Mouse (Mus musculus) intestine, embryonic 15.5 days (tissue): Measurements from ENCODE around the gene Krt14. TPM values are rescaled to one million over a fixed set of nuclear protein-coding genes. Genes with fewer than 3 reads are reported as not detected.
"Not testable (repeated sequence)": the region's sequence is repeated elsewhere in the genome, so short reads cannot be mapped to it uniquely, and the experiment has no call there.

Experiments used
- ATAC-seq: fragments of 200-750 bp; cut with Nextera tagmentation; 2 replicates; pipeline ENCODE4 v1.8.0; 2017; ENCODE audit warnings: moderate TSS enrichment, moderate library complexity
- H3K27ac ChIP-seq: fragments of 300-500 bp; sonication (generic); 2 replicates; pipeline ENCODE4 v1.5.1; 2015; ENCODE audit warnings: mild to moderate bottlenecking, inconsistent platforms
- H3K27me3 ChIP-seq: fragments of 300-500 bp; sonication (generic); replicated peaks from 2 replicates; pipeline ENCODE4 v1.6.1; 2015; ENCODE audit warnings: inconsistent platforms
- H3K36me3 ChIP-seq: fragments of 300-500 bp; sonication (generic); 2 replicates; pipeline ENCODE4 v1.6.1; 2015; ENCODE audit warnings: inconsistent platforms
- H3K4me1 ChIP-seq: fragments of 300-500 bp; sonication (generic); replicated peaks from 2 replicates; pipeline ENCODE4 v1.6.1; 2015; ENCODE audit warnings: inconsistent platforms
- H3K4me2 ChIP-seq: fragments of 300-500 bp; sonication (generic); replicated peaks from 2 replicates; pipeline ENCODE4 v1.6.1; 2015; ENCODE audit warnings: mild to moderate bottlenecking, inconsistent platforms
- H3K4me3 ChIP-seq: fragments of 300-500 bp; sonication (generic); replicated peaks from 2 replicates; pipeline ENCODE4 v1.5.1; 2015; ENCODE audit warnings: inconsistent platforms
- H3K9ac ChIP-seq: fragments of 300-500 bp; sonication (generic); 2 replicates; pipeline ENCODE4 v1.6.1; 2015; ENCODE audit warnings: inconsistent platforms
- H3K9me3 ChIP-seq: fragments of 300-500 bp; sonication (generic); 2 replicates; pipeline ENCODE4 v1.6.1; 2016; ENCODE audit warnings: inconsistent platforms
- WGBS: fragments of 180-500 bp; shearing (Covaris S2); methylation state at CpG from one replicate; pipeline ENCODE4 v1.1.7; 2015; 5-methylcytosine and 5-hydroxymethylcytosine counted together
- polyA plus RNA-seq: library from polyadenylated mRNA; unstranded; fragments of >200 nt; fragmentation: Nextera tagmentation; extraction: Ambion mirVana; gene quantifications from 2 replicates; pipeline ENCODE4 v1.2.1, GENCODE M21; 2015

The Krt14 gene
- polyA plus RNA-seq: 8.6 and 9.6 TPM in 2 replicates

- no peak for ATAC-seq
- no peaks in the 10 kb centered on the region for H3K27me3 ChIP-seq
- no peak within 1 kb of the TSS for H3K4me3 ChIP-seq
- H3K4me2 ChIP-seq: no peak within 1 kb of the TSS
- no peaks in the 10 kb centered on the region for H3K4me1 ChIP-seq
- no peak within 1 kb of the TSS for H3K9ac ChIP-seq
- H3K27ac ChIP-seq: no peak within 1 kb of the TSS
- H3K36me3 ChIP-seq: no peaks in the 10 kb centered on the region
- no peaks in the 10 kb centered on the region for H3K9me3 ChIP-seq
- WGBS: 85% methylated on average over 8 of the region's 8 CpGs
These were observed at the start of gene Krt14 for GRCm38 (mm10) chr11:100207498-100207897. TSS of gene Krt14 (minus strand) at chr11:100207548.

GRCm38 (mm10) chr11:100255514-100255913 is 48.2 kb upstream of the Krt14 start:
- Histone ChIP-seq H3K27me3 (no peaks in the 10 kb centered on the region), H3K9ac (no peak overlapping the region), H3K36me3 (no peaks in the 10 kb centered on the region), H3K27ac (no peak overlapping the region), H3K4me2 (no peak overlapping the region), H3K4me3 (no peak overlapping the region), H3K9me3 (no peaks in the 10 kb centered on the region), H3K4me1 (no peaks in the 10 kb centered on the region)
- WGBS: 90% methylated on average over 6 of the region's 6 CpGs
- ATAC-seq: no peak

- no peaks in the 10 kb centered on the region for H3K27me3 ChIP-seq
- H3K9me3 ChIP-seq: no peaks in the 10 kb centered on the region
- H3K36me3 ChIP-seq: no peaks in the 10 kb centered on the region
- WGBS: 61% methylated on average over 5 of the region's 5 CpGs
- no peaks in the 10 kb centered on the region for H3K4me1 ChIP-seq
- H3K9ac ChIP-seq: no peak overlapping the region
- no peak overlapping the region for H3K4me2 ChIP-seq
- ATAC-seq: no peak
- no peak overlapping the region for H3K27ac ChIP-seq
- no peak overlapping the region for H3K4me3 ChIP-seq
These were observed 47.2 kb upstream of the Krt14 start for GRCm38 (mm10) chr11:100254360-100255090.

DNA sequence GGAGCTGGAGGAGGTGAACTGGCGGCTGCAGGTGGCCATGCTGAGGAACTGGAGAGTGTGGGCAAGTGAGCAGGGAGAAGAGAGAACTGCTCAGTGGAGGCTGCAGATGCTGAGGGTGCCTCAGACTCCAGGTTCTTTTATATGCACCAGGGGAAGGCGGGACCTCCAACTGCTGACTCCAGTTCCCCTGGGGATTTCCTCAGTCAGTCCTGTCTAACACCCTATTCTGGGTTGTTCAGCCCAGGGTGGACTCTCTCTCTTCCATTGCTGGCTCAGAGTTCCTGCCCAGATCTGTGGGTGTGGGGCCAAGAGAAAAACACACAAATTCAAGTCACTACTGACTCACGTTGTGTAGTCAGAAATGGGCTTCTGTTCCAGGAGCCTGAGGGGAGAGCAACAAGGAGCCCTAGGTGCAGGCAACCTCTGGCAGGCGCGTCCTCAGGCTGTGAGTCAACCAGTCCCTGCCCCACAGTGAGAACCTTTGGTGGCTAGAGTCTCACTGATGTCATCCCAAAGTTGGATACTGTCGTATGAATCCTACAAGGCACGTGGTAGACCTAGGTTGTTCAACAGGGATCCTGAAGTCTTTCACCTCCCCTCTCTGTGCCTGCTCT is 41.6 kb upstream of the Krt14 start, which contains the start of gene Krt16:
Gene Krt16 (minus strand): TSS at position 51 of the 614 bp plus-strand sequence.
- Histone ChIP-seq H3K9me3 (no peaks in the 10 kb centered on the region), H3K4me1 (no peaks in the 10 kb centered on the region), H3K27ac (no peak within 1 kb of the TSS), H3K36me3 (no peaks in the 10 kb centered on the region), H3K4me3 (no peak within 1 kb of the TSS), H3K4me2 (no peak within 1 kb of the TSS), H3K9ac (no peak within 1 kb of the TSS), H3K27me3 (no peaks in the 10 kb centered on the region)
- 84% methylated on average over 7 of the region's 7 CpGs for WGBS
- ATAC-seq: no peak

- not testable (repeated sequence) for H3K36me3 ChIP-seq, H3K27me3 ChIP-seq, H3K4me1 ChIP-seq, H3K4me2 ChIP-seq, ATAC-seq, H3K9ac ChIP-seq, H3K4me3 ChIP-seq, H3K27ac ChIP-seq, H3K9me3 ChIP-seq
- WGBS: 63% methylated on average over 7 of the region's 7 CpGs
These were observed 39.1 kb upstream of the Krt14 start for GRCm38 (mm10) chr11:100246471-100246870.

DNA sequence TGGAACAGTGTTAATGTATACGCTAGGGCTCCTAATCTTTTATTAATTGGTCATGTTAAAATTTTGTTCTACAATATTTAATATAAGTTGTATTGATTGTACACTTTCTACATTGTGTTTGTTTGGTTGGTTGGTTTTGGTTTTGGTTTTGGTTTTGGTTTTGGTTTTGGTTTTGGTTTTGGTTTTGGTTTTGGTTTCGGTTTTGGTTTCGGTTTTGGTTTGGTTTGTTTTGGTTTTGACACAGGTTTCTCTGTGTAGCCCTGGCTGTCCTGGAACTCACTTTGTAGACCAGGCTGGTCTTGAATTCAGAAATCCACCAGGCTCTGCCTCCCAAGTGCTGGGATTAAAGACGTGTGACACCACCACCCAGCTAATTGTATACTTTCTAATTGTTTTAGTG is 32.9 kb upstream of the Krt14 start:
- H3K4me3 ChIP-seq, H3K9me3 ChIP-seq, H3K27ac ChIP-seq, H3K9ac ChIP-seq, H3K4me1 ChIP-seq, H3K27me3 ChIP-seq, H3K36me3 ChIP-seq, H3K4me2 ChIP-seq, ATAC-seq: not testable (repeated sequence)
- 88% methylated on average over 4 of the region's 4 CpGs for WGBS

- Histone ChIP-seq H3K4me3 (no peak overlapping the region), H3K9ac (no peak overlapping the region), H3K36me3 (no peaks in the 10 kb centered on the region), H3K27me3 (no peaks in the 10 kb centered on the region), H3K4me1 (no peaks in the 10 kb centered on the region), H3K4me2 (no peak overlapping the region), H3K27ac (no peak overlapping the region), H3K9me3 (no peaks in the 10 kb centered on the region)
- WGBS: 59% methylated on average over 8 of the region's 8 CpGs
- ATAC-seq: no peak
These were observed 14.4 kb upstream of the Krt14 start for GRCm38 (mm10) chr11:100221741-100222140.

GRCm38 (mm10) chr11:100219304-100219703 is 12.0 kb upstream of the Krt14 start:
- 83% methylated on average over 4 of the region's 4 CpGs for WGBS
- no peaks in the 10 kb centered on the region for H3K36me3 ChIP-seq
- ATAC-seq: no peak
- no peaks in the 10 kb centered on the region for H3K27me3 ChIP-seq
- no peaks in the 10 kb centered on the region for H3K4me1 ChIP-seq
- no peak overlapping the region for H3K4me3 ChIP-seq
- no peak overlapping the region for H3K27ac ChIP-seq
- H3K9ac ChIP-seq: no peak overlapping the region
- H3K9me3 ChIP-seq: no peaks in the 10 kb centered on the region
- no peak overlapping the region for H3K4me2 ChIP-seq

DNA sequence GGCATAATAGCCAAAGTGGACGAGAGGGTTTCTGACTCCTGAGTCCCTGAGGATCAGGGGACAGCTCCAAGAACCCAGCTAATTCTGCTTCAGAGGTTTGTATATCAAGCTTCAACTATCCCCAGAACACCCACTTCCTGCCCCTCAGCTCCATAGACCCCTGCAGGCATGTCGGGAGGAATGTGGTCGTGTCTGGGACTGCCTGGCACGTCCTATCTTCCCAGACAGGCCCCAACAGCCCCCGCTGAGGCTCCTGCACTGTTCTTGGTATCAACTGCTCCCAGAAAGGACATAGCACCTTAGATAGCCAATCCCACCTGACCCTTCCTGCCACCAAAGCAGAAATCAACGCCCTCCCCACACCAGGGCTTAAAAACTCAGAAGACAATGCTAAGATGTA is 1.2 kb upstream of the Krt14 start:
- Histone ChIP-seq H3K4me1 (no peaks in the 10 kb centered on the region), H3K27ac (no peak overlapping the region), H3K9ac (no peak overlapping the region), H3K4me2 (no peak overlapping the region), H3K9me3 (no peaks in the 10 kb centered on the region), H3K27me3 (no peaks in the 10 kb centered on the region), H3K36me3 (no peaks in the 10 kb centered on the region), H3K4me3 (no peak overlapping the region)
- whole genome bisulfite sequencing: 37% methylated on average over 6 of the region's 6 CpGs
- ATAC-seq: no peak

- Histone ChIP-seq H3K9ac (no peak overlapping the region), H3K27me3 (no peaks in the 10 kb centered on the region), H3K4me3 (no peak overlapping the region), H3K4me2 (no peak overlapping the region), H3K27ac (no peak overlapping the region), H3K9me3 (no peaks in the 10 kb centered on the region), H3K36me3 (no peaks in the 10 kb centered on the region), H3K4me1 (no peaks in the 10 kb centered on the region)
- 10% methylated on average over 6 of the region's 6 CpGs for WGBS
- no peak for ATAC-seq
These were observed 3.9 kb downstream of the Krt14 start for GRCm38 (mm10) chr11:100203448-100203847.

DNA sequence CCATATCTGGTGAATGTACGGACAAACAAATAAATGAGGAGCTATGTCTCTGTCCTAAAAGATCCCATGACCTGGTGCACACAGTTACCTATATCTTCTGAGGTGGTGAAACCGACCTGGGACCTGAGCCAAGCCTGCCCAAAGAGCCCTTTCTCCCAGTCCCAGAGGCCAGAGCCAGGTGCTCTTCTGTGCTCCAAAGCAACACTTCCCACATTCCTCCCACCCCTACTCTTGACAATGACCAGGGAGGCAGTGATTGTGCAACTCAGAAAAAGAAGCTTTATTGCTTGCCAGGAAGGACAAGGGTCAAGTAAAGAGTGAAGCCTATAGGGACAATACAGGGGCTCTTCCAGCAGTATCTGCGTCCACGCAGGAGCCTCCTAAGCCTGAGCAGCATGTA is 4.4 kb downstream of the Krt14 start:
- no peaks in the 10 kb centered on the region for H3K9me3 ChIP-seq
- H3K27ac ChIP-seq: no peak overlapping the region
- no peaks in the 10 kb centered on the region for H3K36me3 ChIP-seq
- no peaks in the 10 kb centered on the region for H3K27me3 ChIP-seq
- H3K9ac ChIP-seq: no peak overlapping the region
- no peak overlapping the region for H3K4me2 ChIP-seq
- 66% methylated on average over 4 of the region's 4 CpGs for WGBS
- ATAC-seq: 0 out of 2 replicates have a peak, but pooled peaks have one; percentile 41
- H3K4me1 ChIP-seq: no peaks in the 10 kb centered on the region
- no peak overlapping the region for H3K4me3 ChIP-seq

DNA sequence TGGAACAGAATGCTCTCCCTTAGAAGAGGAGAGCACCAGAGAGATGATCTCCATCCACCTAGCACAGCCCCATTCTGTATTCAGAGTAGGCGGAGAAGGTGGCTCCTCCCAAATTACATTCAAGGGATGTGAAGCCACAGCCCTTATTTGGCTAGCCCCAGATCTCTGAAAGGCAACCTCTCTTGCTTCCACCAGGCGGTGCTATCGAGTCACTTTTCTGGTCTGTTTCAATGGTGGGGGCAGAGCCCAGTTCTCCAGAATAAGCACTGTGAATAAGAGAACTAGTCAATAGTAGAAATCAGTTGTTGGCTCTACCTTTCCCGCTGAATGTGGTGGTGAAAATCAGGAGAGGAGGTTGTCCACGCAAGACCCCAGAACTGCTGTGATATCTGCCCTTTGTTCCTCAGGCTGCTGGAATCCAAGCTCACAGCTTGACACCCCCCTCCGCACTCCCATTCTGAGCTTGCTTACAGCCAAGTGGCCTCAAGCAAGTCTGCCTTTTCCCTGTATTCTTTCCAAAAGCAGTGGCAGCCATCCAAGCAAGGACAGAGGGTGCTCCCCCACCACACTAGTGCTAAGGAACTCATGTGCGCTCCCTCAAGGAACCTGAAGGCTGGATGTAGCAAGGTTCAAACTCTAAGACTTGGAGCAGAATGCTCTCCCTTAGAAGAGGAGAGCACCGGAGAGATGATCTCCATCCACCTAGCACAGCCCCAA is 7.1 kb downstream of the Krt14 start:
- H3K9me3 ChIP-seq: no peaks in the 10 kb centered on the region
- no peak for ATAC-seq
- no peak overlapping the region for H3K4me2 ChIP-seq
- no peak overlapping the region for H3K9ac ChIP-seq
- no peaks in the 10 kb centered on the region for H3K4me1 ChIP-seq
- WGBS: 46% methylated on average over 8 of the region's 8 CpGs
- H3K36me3 ChIP-seq: no peaks in the 10 kb centered on the region
- no peaks in the 10 kb centered on the region for H3K27me3 ChIP-seq
- H3K27ac ChIP-seq: no peak overlapping the region
- H3K4me3 ChIP-seq: no peak overlapping the region
